Mouse (Mus musculus) embryonic facial prominence, embryonic 11.5 days (tissue): ENCODE measurements around the gene Glp1r. TPM values are rescaled to one million over a fixed set of nuclear protein-coding genes. Genes with fewer than 3 reads are reported as not detected.
A peak's percentile ranks its signal among the peaks of the same experiment; 100 is the strongest.

ENCODE experiments used
- ATAC-seq: fragments of 200-750 bp; cut with Nextera tagmentation; replicated peaks from 2 replicates; pipeline ENCODE4 v1.8.0; 2017; ENCODE audit warnings: low read depth; ENCODE audit not compliant: insufficient number of reproducible peaks, low FRiP score, low TSS enrichment
- DNase-seq: peaks from one replicate; pipeline ENCODE4 v3.0.0-alpha.2; 2015; ENCODE audit warnings: low spot score
- H3K27ac ChIP-seq: fragments of 300-500 bp; sonication (generic); replicated peaks from 2 replicates; pipeline ENCODE4 v1.5.1; 2014; ENCODE audit warnings: mild to moderate bottlenecking, low read depth, low read length, control low read depth
- H3K27me3 ChIP-seq: fragments of 300-500 bp; sonication (generic); 2 replicates; pipeline ENCODE4 v1.6.1; 2014; ENCODE audit warnings: mild to moderate bottlenecking, low read length, moderate library complexity, mixed read lengths; ENCODE audit not compliant: control insufficient read depth, insufficient read depth
- H3K36me3 ChIP-seq: fragments of 300-500 bp; sonication (generic); replicated peaks from 2 replicates; pipeline ENCODE4 v1.6.1; 2014; ENCODE audit warnings: low read depth, mild to moderate bottlenecking, low read length, moderate library complexity, mixed read lengths; ENCODE audit not compliant: control insufficient read depth, insufficient read depth
- H3K4me1 ChIP-seq: fragments of 300-500 bp; sonication (generic); 2 replicates; pipeline ENCODE4 v1.6.1; 2014; ENCODE audit warnings: low read length, mixed read lengths; ENCODE audit not compliant: control insufficient read depth, insufficient read depth
- H3K4me2 ChIP-seq: fragments of 300-500 bp; sonication (generic); 2 replicates; pipeline ENCODE4 v1.6.1; 2014; ENCODE audit warnings: low read depth, mild to moderate bottlenecking, control low read depth, low read length, moderate library complexity
- H3K4me3 ChIP-seq: fragments of 300-500 bp; sonication (generic); 2 replicates; pipeline ENCODE4 v1.5.1; 2014; ENCODE audit warnings: low read depth, low read length, control low read depth
- H3K9ac ChIP-seq: fragments of 300-500 bp; sonication (generic); replicated peaks from 2 replicates; pipeline ENCODE4 v1.6.1; 2014; ENCODE audit warnings: mild to moderate bottlenecking, control low read depth, low read length
- H3K9me3 ChIP-seq: fragments of 300-500 bp; sonication (generic); replicated peaks from 2 replicates; pipeline ENCODE4 v1.6.1; 2016; ENCODE audit warnings: mild to moderate bottlenecking, low read length, inconsistent platforms, mixed read lengths; ENCODE audit not compliant: control insufficient read depth
- WGBS: fragments of 180-500 bp; shearing (Covaris S2); extraction: QIAGEN DNeasy Blood & Tissue Kit; methylation state at CpG from one replicate; pipeline ENCODE4 v1.1.7; 2014; 5-methylcytosine and 5-hydroxymethylcytosine counted together
- microRNA-seq: library from miRNA; unstranded; fragments of <30 nt; microRNA quantifications from one replicate; pipeline ENCODE4, GENCODE M21; 2016; ENCODE audit warnings: borderline number of aligned reads
- polyA plus RNA-seq: library from polyadenylated mRNA; unstranded; fragments of >200 nt; fragmentation: Nextera tagmentation; extraction: Ambion mirVana; gene quantifications from 2 replicates; pipeline ENCODE4 v1.2.1, GENCODE M21; 2014

Gene Glp1r
- polyA plus RNA-seq, 1 experiment from 2014 or later: 0.08 TPM

- Histone ChIP-seq H3K27me3 (no peaks in the 10 kb centered on the region), H3K9me3 (no peaks in the 10 kb centered on the region), H3K4me1 (no peaks in the 10 kb centered on the region), H3K4me3 (no peak overlapping the region), H3K4me2 (no peak overlapping the region), H3K9ac (no peak overlapping the region), H3K36me3 (no peaks in the 10 kb centered on the region), H3K27ac (no peak overlapping the region)
- no peak for ATAC-seq
- no peak for DNase-seq
- WGBS: 61% methylated on average over 4 of the region's 4 CpGs
These were observed 81.9 kb downstream of the Glp1r start for GRCm38 (mm10) chr17:30983521-30983920.

- peak; percentile 59 for DNase-seq
These were observed 88.6 kb downstream of the Glp1r start for GRCm38 (mm10) chr17:30990254-30990653.

More at GRCm38 (mm10) chr17:30990254-30990653, 88.6 kb downstream of the Glp1r start:
- 61% methylated on average over 10 of the region's 10 CpGs for WGBS
- Histone ChIP-seq H3K9ac (no peak overlapping the region), H3K4me3 (no peak overlapping the region), H3K4me1 (no peaks in the 10 kb centered on the region), H3K36me3 (no peaks in the 10 kb centered on the region), H3K27me3 (no peaks in the 10 kb centered on the region), H3K9me3 (no peaks in the 10 kb centered on the region), H3K4me2 (no peak overlapping the region), H3K27ac (no peak overlapping the region)
- ATAC-seq: no peak

Small RNA genes lying within 50 kb of the gene (microRNA-seq; reads per million reads assigned to microRNA genes)
- not detected for gene Gm24026

Other genes with a start within 250 kb of the Glp1r start
- 0.21 TPM in 1 of 2 replicates, not detected in the other for gene Umodl1, start 52.8 kb downstream of the Glp1r start, polyA plus RNA-seq
- 11.7 and 13.9 TPM in 2 replicates for gene Abcg1, start 155.9 kb downstream of the Glp1r start, polyA plus RNA-seq
- gene Tff3, start 227.8 kb downstream of the Glp1r start, polyA plus RNA-seq: not detected in 2 replicates
- gene Tff2, start 242.5 kb downstream of the Glp1r start, polyA plus RNA-seq: not detected in 2 replicates